Mouse (Mus musculus) cortical plate, adult 2 months (tissue): ENCODE results near the gene Fbxw8.

Experiments
- CTCF ChIP-seq: fragments of 200-500 bp; IDR thresholded peaks from 2 replicates; pipeline ENCODE4 v1.5.1; 2011; ENCODE audit warnings: mild to moderate bottlenecking, control low read depth, low read length; ENCODE audit not compliant: insufficient read depth; ENCODE audit errors: extremely low read depth
- POLR2A ChIP-seq: fragments of 200-500 bp; IDR thresholded peaks from 2 replicates; pipeline ENCODE4 v1.6.1; 2011; ENCODE audit warnings: mild to moderate bottlenecking, low read length, control low read depth; ENCODE audit not compliant: insufficient read depth; ENCODE audit errors: extremely low read depth

- TF ChIP-seq POLR2A (peak; percentile 41; the same call in 1 of the 2 replicates), CTCF (no peak)
Observed at GRCm38 (mm10) chr5:118029420-118029819, 125.8 kb downstream of the Fbxw8 start.
